Mouse (Mus musculus): Measurements from ENCODE around the gene Abcf3. TPM values are rescaled to one million over a fixed set of nuclear protein-coding genes. Genes with fewer than 3 reads are reported as not detected.

The Abcf3 gene
- total RNA-seq, 4 experiments from 2014 or later, result 55.9 to 75.5 (median 66.6) TPM

Small RNA genes within 50 kb of the gene (microRNA-seq; reads per million reads assigned to microRNA genes)
- 3.3 reads per million for gene Mir1224

Other genes starting within 250 kb of the Abcf3 start
- 10 to 100 TPM; 57.2 to 67.8 (median 60.5) TPM for gene Parl, start 246.2 kb upstream of the Abcf3 start, total RNA-seq (2022)
- under 1 TPM in 1 of 4 experiments, not detected in 3; 0.48 TPM for gene Cyp2ab1, start 223.2 kb upstream of the Abcf3 start, total RNA-seq (2022)
- gene Abcc5, start 122.2 kb upstream of the Abcf3 start, total RNA-seq (2022), result 10 to 100 TPM; 54.1 to 72.5 (median 64.8) TPM
- 10 to 100 TPM; 53.8 to 71.3 (median 68.1) TPM for gene Eif2b5, start 49.8 kb upstream of the Abcf3 start, total RNA-seq (2022)
- 10 to 100 TPM; 24.5 to 30.0 (median 27.2) TPM for gene Dvl3, start 31.6 kb upstream of the Abcf3 start, total RNA-seq (2022)
- 100 to 1,000 TPM; 113 to 138 (median 134) TPM for gene Ap2m1, start 13.1 kb upstream of the Abcf3 start, total RNA-seq (2022)
- gene Vwa5b2, start 40.9 kb downstream of the Abcf3 start, total RNA-seq (2022), result under 1 TPM in 1 of 4 experiments, not detected in 3; 0.13 TPM
- 1 to 10 TPM; 2.4 to 6.6 (median 4.4) TPM for gene Eef1akmt4, start 63.0 kb downstream of the Abcf3 start, total RNA-seq (2022)
- gene Gm49333, start 63.0 kb downstream of the Abcf3 start, total RNA-seq (2022), result under 1 TPM in 1 of 4 experiments, not detected in 3; 0.09 TPM
- 10 to 100 TPM; 10.1 to 13.6 (median 12.2) TPM for gene Alg3, start 63.2 kb downstream of the Abcf3 start, total RNA-seq (2022)
- gene Camk2n2, start 72.7 kb downstream of the Abcf3 start, total RNA-seq (2022), result 1 to 10 TPM in 1 of 4 experiments, under 1 TPM in 3; 0.41 to 1.5 (median 0.51) TPM
- under 1 TPM in 3 of 4 experiments, not detected in 1; 0.12 to 0.40 (median 0.19) TPM for gene Ece2, start 81.3 kb downstream of the Abcf3 start, total RNA-seq (2022)
- gene Psmd2, start 103.1 kb downstream of the Abcf3 start, total RNA-seq (2022), result 100 to 1,000 TPM; 253 to 300 (median 286) TPM
- gene Eif4g1, start 119.7 kb downstream of the Abcf3 start, total RNA-seq (2022), result 100 to 1,000 TPM; 448 to 476 (median 451) TPM
- 10 to 100 TPM; 48.8 to 74.6 (median 59.1) TPM for gene Fam131a, start 144.7 kb downstream of the Abcf3 start, total RNA-seq (2022)
- 10 to 100 TPM in 2 of 4 experiments, 1 to 10 TPM in 2; 7.5 to 10.5 (median 9.9) TPM for gene Polr2h, start 169.1 kb downstream of the Abcf3 start, total RNA-seq (2022)
- 1 to 10 TPM in 2 of 4 experiments, under 1 TPM in 2; 0.68 to 1.2 (median 1.1) TPM for gene Clcn2, start 169.2 kb downstream of the Abcf3 start, total RNA-seq (2022)
- gene Chrd, start 184.6 kb downstream of the Abcf3 start, total RNA-seq (2022), result 1 to 10 TPM; 1.3 to 2.9 (median 2.3) TPM
- gene Thpo, start 185.9 kb downstream of the Abcf3 start, total RNA-seq (2022), result 1 to 10 TPM; 4.8 to 7.1 (median 6.2) TPM

Data from gastrocnemius, adult 8-10 months (tissue).